Mouse (Mus musculus): ENCODE measurements at regions not wholly inside any gene's neighbourhood (a gene's known extent, or its start where the extent isn't known, plus 50 kb on each side); places are given as distances from the start of the nearest gene placed in this dataset.

- DNase-seq (ENCODE audit: low read depth, low spot score), result no peak
Measured at GRCm38 (mm10) chr4:64598465-64598864, 525.5 kb upstream of the Pappa start.

GRCm38 (mm10) chr4:64599222-64599621, 524.8 kb upstream of the Pappa start:
- no peak for DNase-seq (ENCODE audit: low read depth, low spot score)

GRCm38 (mm10) chr4:64622771-64623170, 501.2 kb upstream of the Pappa start:
- DNase-seq (ENCODE audit: low read depth, low spot score), result no peak

DNA sequence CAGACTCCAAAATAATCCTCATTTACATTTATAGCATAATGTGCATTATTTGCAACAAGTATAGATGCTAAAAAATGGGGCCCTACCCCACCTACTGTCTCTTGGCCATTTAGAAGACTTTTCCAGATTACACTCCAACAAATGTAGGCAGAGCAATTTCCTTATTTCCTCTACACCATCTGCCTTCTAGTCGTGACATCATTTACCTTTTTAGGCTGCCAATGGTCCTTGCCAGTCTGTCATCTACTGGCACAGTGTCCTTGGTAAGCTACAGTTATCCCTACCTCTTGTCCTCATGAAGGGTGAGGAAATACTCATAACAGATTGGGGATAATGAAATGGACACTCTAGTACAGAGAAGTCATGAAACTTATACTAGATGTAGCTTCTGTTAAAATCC, 491.8 kb upstream of the Pappa start:
- no peak for DNase-seq (ENCODE audit: low read depth, low spot score)

- no peak for DNase-seq (ENCODE audit: low read depth, low spot score)
Measured at GRCm38 (mm10) chr4:64635256-64635962, 488.6 kb upstream of the Pappa start.

- no peak for DNase-seq (ENCODE audit: low read depth, low spot score)
Measured at GRCm38 (mm10) chr4:64640056-64640455, 483.9 kb upstream of the Pappa start.

DNA sequence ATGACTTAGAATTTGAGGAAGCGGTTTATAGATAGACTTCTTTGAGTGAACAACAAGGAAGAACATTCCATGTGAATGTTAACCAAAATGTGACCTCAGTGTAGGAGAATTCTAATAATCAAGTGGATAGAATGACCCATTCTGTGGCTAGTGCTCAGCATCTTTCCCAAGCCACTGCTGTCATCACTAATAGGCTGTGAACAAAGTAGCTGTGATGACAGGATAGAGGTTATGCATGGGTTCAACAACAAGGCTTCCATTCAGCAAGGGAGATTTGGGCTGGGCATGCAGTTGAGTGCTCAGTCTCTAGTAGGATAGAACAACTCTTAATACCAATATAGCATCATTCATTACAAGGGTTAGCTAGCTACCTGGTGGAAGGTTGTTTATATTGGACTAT, 483.0 kb upstream of the Pappa start:
- no peak for DNase-seq (ENCODE audit: low read depth, low spot score)

GRCm38 (mm10) chr4:64645141-64645540, 478.8 kb upstream of the Pappa start:
- DNase-seq (ENCODE audit: low read depth, low spot score), result no peak

DNA sequence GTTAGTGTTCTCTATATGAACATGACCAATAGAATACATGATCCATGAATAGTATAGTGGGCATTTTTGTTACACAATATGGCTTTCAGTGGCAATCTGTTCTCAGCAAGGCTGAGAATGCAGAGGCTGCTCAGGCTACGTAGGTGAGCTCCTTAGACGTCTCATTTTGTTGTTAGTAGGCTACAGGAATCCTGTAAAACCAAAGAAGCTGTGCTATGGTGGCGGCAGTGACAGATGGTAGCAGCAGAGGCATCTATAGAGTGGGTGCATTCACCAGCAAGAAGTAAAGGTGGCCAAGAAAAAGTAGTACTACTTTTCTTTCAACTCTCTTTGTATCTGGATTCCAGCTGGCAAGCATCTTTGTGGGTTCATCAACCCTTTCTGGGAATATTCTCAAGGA, 469.8 kb upstream of the Pappa start:
- DNase-seq (ENCODE audit: low read depth, low spot score), result no peak

GRCm38 (mm10) chr4:64655534-64655933, 468.4 kb upstream of the Pappa start:
- no peak for DNase-seq (ENCODE audit: low read depth, low spot score)

- no peak for DNase-seq (ENCODE audit: low read depth, low spot score)
Measured at GRCm38 (mm10) chr4:64663722-64664121, 460.3 kb upstream of the Pappa start.

DNA sequence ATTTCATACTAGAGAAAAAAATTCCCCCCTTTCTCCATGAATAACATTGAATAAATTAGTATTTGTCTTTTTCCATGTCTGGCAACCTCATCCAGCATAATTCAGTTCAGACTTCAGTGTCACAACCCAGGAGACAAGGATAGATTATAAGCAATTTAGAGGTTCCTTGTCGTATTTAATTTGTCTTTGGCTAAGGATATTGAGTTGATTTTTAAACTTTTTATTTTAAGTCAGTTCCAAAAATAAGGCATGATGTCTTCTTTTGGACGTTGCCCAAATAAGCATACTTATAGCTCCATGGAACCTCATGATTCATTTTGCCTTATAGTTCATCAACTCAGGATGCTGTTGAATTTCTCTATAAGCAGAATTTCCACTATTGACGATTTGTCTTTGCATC, 456.0 kb upstream of the Pappa start:
- no peak for DNase-seq (ENCODE audit: low read depth, low spot score)

DNA sequence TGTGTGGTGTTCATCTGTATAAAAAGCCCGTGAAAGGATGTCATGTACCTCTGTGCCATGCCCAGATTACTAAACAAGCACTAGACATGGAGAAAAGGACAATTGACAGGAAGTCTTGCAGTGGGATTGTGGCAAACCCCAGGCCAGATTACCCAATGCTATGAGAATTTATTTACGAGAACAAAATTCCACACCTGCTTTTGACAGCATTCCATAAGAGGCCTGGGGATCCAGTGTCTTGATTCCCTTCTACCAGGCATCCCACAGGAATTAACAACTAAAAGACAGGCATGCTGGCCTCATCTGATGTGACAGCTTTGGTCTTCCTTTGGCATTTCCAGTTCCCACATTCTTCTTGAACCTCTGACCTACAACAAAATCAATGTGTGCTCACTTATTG, 454.3 kb upstream of the Pappa start:
- DNase-seq (ENCODE audit: low read depth, low spot score), result no peak

DNA sequence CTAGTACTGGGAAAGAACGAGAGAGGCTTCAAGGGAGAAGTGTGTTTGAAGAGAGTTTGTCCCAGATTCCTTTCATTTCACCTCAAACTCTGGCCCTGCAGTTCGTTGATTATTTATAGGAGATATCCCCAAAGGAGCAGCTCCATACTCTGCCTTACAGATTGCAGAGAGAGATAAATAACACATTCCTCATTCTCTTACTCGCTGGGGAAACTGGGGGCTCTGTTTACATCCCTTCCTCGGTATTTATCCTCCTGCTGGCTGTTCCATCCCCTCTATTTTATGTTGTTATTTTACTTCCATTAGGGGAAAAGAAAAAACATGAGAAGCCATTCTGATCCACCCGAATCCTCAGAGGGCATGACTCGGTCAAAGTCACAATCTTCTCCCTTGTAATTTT, 447.5 kb upstream of the Pappa start:
- DNase-seq (ENCODE audit: low read depth, low spot score), result no peak

- no peak for DNase-seq (ENCODE audit: low read depth, low spot score)
Measured at GRCm38 (mm10) chr4:64676881-64677280, 447.1 kb upstream of the Pappa start.

DNA sequence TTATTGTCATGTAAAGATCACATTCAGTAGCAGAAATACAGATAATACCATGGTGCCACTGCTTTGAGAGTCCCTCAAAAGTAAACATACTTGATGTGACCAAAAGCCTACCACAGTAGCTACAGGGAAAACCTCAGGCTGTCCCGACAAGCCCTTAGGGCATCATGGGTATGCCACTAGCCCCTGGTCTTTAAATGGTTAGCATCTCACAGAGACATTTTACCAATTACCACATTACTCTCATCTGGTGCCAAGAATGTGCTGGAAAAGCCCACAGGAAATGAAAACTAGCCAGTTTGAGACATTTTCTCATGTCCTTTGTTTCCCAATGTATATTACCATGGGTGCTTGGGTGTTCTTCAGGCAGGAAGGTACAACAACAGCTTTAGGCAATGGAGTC, 439.3 kb upstream of the Pappa start:
- no peak for DNase-seq (ENCODE audit: low read depth, low spot score)

- DNase-seq (ENCODE audit: low read depth, low spot score), result no peak
Measured at GRCm38 (mm10) chr4:64696134-64696533, 427.8 kb upstream of the Pappa start.

GRCm38 (mm10) chr4:64723296-64723695, 400.7 kb upstream of the Pappa start:
- DNase-seq (ENCODE audit: low read depth, low spot score), result no peak

DNA sequence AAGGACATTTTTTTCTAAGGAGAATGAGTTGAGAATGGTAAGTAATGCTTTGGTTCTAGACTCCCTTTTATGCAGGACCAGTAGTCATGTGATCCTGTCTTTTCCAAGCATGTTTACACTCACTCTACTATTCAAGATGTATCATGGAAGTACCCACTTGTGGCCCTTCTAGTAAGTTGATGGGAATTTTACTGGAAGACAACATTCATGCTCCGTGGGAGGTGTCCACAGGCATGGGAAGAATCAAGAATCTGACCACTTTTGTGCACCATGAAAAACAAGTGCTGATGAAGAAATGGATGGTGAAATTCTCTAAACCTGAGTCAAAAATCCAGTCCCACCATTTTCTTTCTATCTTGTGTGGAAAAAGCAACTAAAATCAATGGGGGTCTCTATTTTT, 399.1 kb upstream of the Pappa start:
- DNase-seq (ENCODE audit: low read depth, low spot score), result no peak

DNA sequence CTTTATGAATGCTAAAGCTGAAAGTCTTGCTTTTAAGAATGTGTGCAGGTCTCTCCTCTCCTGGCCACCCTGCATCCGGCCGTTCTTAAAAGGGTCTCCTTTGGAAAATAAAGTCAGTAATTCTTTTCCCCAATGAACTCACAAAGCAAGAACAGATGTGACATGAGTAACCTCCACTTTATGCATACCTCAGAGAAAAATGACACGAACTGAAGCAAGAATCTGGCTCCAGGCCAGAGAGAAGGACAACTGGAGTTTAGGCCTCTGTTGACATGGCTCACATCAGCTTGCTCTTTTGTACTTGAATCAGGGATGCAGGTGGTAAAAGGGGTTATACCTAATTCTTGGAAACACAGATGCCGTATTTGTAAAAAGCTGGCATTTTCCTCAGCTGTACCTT, 368.0 kb upstream of the Pappa start:
- no peak for DNase-seq (ENCODE audit: low read depth, low spot score)

DNA sequence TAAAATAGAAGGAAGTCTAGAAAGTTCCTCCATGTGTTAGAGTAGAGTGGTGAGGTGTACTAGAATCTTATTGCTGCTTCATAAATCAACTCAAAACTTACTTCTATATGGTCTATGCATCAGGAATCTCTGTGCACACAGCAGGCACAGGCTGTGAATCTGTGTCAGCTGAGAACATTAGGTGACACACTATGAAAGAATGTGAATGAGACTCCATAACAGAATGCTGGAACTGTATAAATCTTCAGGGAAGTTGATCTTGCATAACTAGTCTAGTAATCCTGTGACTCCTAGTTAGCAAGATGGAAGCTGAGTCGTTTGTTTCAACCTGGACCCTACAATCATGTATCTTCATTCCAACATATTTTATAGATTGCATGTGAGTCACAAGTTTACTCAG, 355.4 kb upstream of the Pappa start:
- no peak for DNase-seq (ENCODE audit: low read depth, low spot score)

GRCm38 (mm10) chr4:64803886-64804285, 320.1 kb upstream of the Pappa start:
- DNase-seq (ENCODE audit: low read depth, low spot score), result no peak

DNA sequence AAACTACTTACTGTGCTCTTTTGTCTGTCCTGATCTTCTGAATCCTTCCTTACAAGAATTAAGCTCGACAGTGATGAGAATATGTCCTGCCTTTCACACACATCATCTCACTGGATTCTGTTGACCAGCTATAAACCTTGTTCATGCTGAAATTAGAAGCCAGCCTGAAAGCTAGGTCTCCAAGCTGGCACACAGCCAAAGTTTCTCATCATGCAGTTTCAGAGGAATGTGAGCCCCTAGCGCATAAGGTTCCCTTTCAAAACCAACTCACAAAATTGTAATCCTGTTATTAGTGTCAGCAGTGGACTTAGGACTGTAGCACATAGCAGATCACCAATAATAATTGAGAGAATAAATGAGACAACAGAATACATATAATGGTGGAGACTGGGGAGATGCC, 319.0 kb upstream of the Pappa start:
- no peak for DNase-seq (ENCODE audit: low read depth, low spot score)

- DNase-seq (ENCODE audit: low read depth, low spot score), result no peak
Measured at GRCm38 (mm10) chr4:64807148-64807547, 316.8 kb upstream of the Pappa start.
